8 mouse cellular contexts compared by ENCODE assay signal in genomic region chr17:3792597-3792996, GRCm38 (mm10).
DNase-seq lines count a peak whose midpoint lies in the region; ATAC-seq lines count a peak whose summit lies in the region.

No protein-coding gene starts in this region.

- DNase-seq in hindbrain, embryonic 11.5 days (ENCODE audit: low spot score) = peak; percentile 25
- DNase-seq in ZHBTc4 (ENCODE audit: low read depth, low spot score) = peak; percentile 34
- peak; percentile 34 for DNase-seq in embryonic facial prominence, embryonic 14.5 days (ENCODE audit: low spot score)
- peak; percentile 10 for DNase-seq in lung, postnatal 25 days (ENCODE audit: low spot score)
- DNase-seq in ovary, adult 18-20 months (ENCODE audit: low spot score) = no peak

- WGBS in hindbrain, embryonic 11.5 days = 39% methylated on average over 2 of the region's 2 CpGs
- WGBS in hindbrain, embryonic 13.5 days = 38% methylated on average over 2 of the region's 2 CpGs
- WGBS in embryonic facial prominence, embryonic 14.5 days = 19% methylated on average over 2 of the region's 2 CpGs
- 21% methylated on average over 2 of the region's 2 CpGs for WGBS in kidney, embryonic 16.5 days

- H3K36me3 ChIP-seq in hindbrain, embryonic 11.5 days (ENCODE audit: control insufficient read depth, insufficient read depth, low read length) = no peaks in the 10 kb centered on the region
- no peaks in the 10 kb centered on the region for H3K36me3 ChIP-seq in hindbrain, embryonic 13.5 days
- no peaks in the 10 kb centered on the region for H3K36me3 ChIP-seq in embryonic facial prominence, embryonic 14.5 days (ENCODE audit: control insufficient read depth, insufficient read depth, low read length)
- H3K36me3 ChIP-seq in kidney, embryonic 16.5 days (ENCODE audit: insufficient read depth, low read length) = no peaks in the 10 kb centered on the region

- no peak overlapping the region for H3K4me3 ChIP-seq in hindbrain, embryonic 11.5 days (ENCODE audit: low read depth, low read length)
- no peak overlapping the region for H3K4me3 ChIP-seq in hindbrain, embryonic 13.5 days
- no peak overlapping the region for H3K4me3 ChIP-seq in embryonic facial prominence, embryonic 14.5 days (ENCODE audit: low read depth, low read length)
- no peak overlapping the region for H3K4me3 ChIP-seq in kidney, embryonic 16.5 days (ENCODE audit: low read length)

- no peak for ATAC-seq in hindbrain, embryonic 11.5 days (ENCODE audit: low FRiP score)
- ATAC-seq in hindbrain, embryonic 13.5 days (ENCODE audit: low FRiP score) = no peak
- ATAC-seq in embryonic facial prominence, embryonic 14.5 days (ENCODE audit: low read depth) = no peak
- peak; percentile 46; the same call in 1 of the 2 replicates for ATAC-seq in kidney, embryonic 16.5 days (ENCODE audit: low FRiP score, low TSS enrichment)
- ATAC-seq in erythroblast, adult 5-6 weeks (replicated peaks; ENCODE audit: low FRiP score, poor library complexity, severe bottlenecking) = no peak

- H3K9ac ChIP-seq in hindbrain, embryonic 11.5 days (ENCODE audit: low read depth, low read length) = no peak overlapping the region
- H3K9ac ChIP-seq in hindbrain, embryonic 13.5 days = no peak overlapping the region
- no peak overlapping the region for H3K9ac ChIP-seq in embryonic facial prominence, embryonic 14.5 days (ENCODE audit: low read depth, low read length)
- H3K9ac ChIP-seq in kidney, embryonic 16.5 days (replicated peaks; ENCODE audit: low read length) = no peak overlapping the region

- no peaks in the 10 kb centered on the region for H3K27me3 ChIP-seq in hindbrain, embryonic 11.5 days (ENCODE audit: control insufficient read depth, insufficient read depth, low read length)
- no peaks in the 10 kb centered on the region for H3K27me3 ChIP-seq in hindbrain, embryonic 13.5 days
- no peaks in the 10 kb centered on the region for H3K27me3 ChIP-seq in embryonic facial prominence, embryonic 14.5 days (replicated peaks; ENCODE audit: control insufficient read depth, insufficient read depth, low read length)
- H3K27me3 ChIP-seq in kidney, embryonic 16.5 days (ENCODE audit: insufficient read depth, low read length) = no peaks in the 10 kb centered on the region

- H3K4me1 ChIP-seq in hindbrain, embryonic 11.5 days (replicated peaks; ENCODE audit: control insufficient read depth, insufficient read depth, low read length) = no peaks in the 10 kb centered on the region
- no peaks in the 10 kb centered on the region for H3K4me1 ChIP-seq in hindbrain, embryonic 13.5 days (replicated peaks)
- H3K4me1 ChIP-seq in embryonic facial prominence, embryonic 14.5 days (ENCODE audit: control insufficient read depth, insufficient read depth, low read length) = no peaks in the 10 kb centered on the region
- no peaks in the 10 kb centered on the region for H3K4me1 ChIP-seq in kidney, embryonic 16.5 days (ENCODE audit: insufficient read depth, low read length)

- H3K4me2 ChIP-seq in hindbrain, embryonic 11.5 days (replicated peaks; ENCODE audit: low read depth, low read length) = no peak overlapping the region
- H3K4me2 ChIP-seq in hindbrain, embryonic 13.5 days = no peak overlapping the region
- H3K4me2 ChIP-seq in embryonic facial prominence, embryonic 14.5 days (ENCODE audit: low read depth, low read length) = no peak overlapping the region
- H3K4me2 ChIP-seq in kidney, embryonic 16.5 days (replicated peaks; ENCODE audit: low read depth, low read length) = no peak overlapping the region

- no peaks in the 10 kb centered on the region for H3K9me3 ChIP-seq in hindbrain, embryonic 11.5 days (ENCODE audit: control insufficient read depth, low read length)
- no peaks in the 10 kb centered on the region for H3K9me3 ChIP-seq in hindbrain, embryonic 13.5 days
- no peaks in the 10 kb centered on the region for H3K9me3 ChIP-seq in embryonic facial prominence, embryonic 14.5 days (ENCODE audit: control insufficient read depth, low read length)
- H3K9me3 ChIP-seq in kidney, embryonic 16.5 days (ENCODE audit: low read length) = no peaks in the 10 kb centered on the region

- no peak overlapping the region for H3K27ac ChIP-seq in hindbrain, embryonic 11.5 days (ENCODE audit: low read depth, low read length)
- no peak overlapping the region for H3K27ac ChIP-seq in hindbrain, embryonic 13.5 days
- no peak overlapping the region for H3K27ac ChIP-seq in embryonic facial prominence, embryonic 14.5 days (replicated peaks; ENCODE audit: low read depth, low read length)
- H3K27ac ChIP-seq in kidney, embryonic 16.5 days (ENCODE audit: low read length) = no peak overlapping the region
